Mouse (Mus musculus): ENCODE data around the gene Atcay.

GRCm38 (mm10) chr10:81187161-81187560 lies 43.5 kb downstream of the Atcay start:
- TF ChIP-seq POU5F1 (IDR thresholded peaks at IDR 0.05; ENCODE audit: borderline replicate concordance, low read length): no peak
- TF ChIP-seq CTCF (conservative IDR thresholded peaks at IDR 0.05; ENCODE audit: low read length): no peak

Measured in E14TG2a.4 (cell line).